Mouse (Mus musculus): ENCODE results near the gene Triap1. TPM values are rescaled to one million over a fixed set of nuclear protein-coding genes. Genes with fewer than 3 reads are reported as not detected.
A peak's percentile ranks its signal among the peaks of the same experiment; 100 is the strongest.
"Not testable (repeated sequence)": the region's sequence is repeated elsewhere in the genome, so short reads cannot be mapped to it uniquely, and the experiment has no call there.

Gene Triap1
- polyA plus RNA-seq, 1 experiment from 2014 or later: 57.2 TPM

GRCm38 (mm10) chr5:115374204-115374820 lies 33.3 kb downstream of the Triap1 start:
- Histone ChIP-seq H3K4me1 (replicated peaks) (peaks cover 35% of the 10 kb centered on the region), H3K27me3 (ENCODE audit: insufficient read depth, poor library complexity, severe bottlenecking) (no peaks in the 10 kb centered on the region), H3K27ac (peak overlapping the region; percentile 92), H3K4me3 (peak overlapping the region; percentile 39), H3K36me3 (no peaks in the 10 kb centered on the region), H3K9me3 (no peaks in the 10 kb centered on the region)
- WGBS: 11% methylated on average over 11 of the region's 11 CpGs
- DNase-seq (ENCODE audit: low spot score): no peak

- H3K27ac ChIP-seq: peak overlapping the region; percentile 80
- DNase-seq (ENCODE audit: low spot score): no peak
- no peaks in the 10 kb centered on the region for H3K36me3 ChIP-seq
- peaks cover 35% of the 10 kb centered on the region for H3K4me1 ChIP-seq (replicated peaks)
- no peak overlapping the region for H3K4me3 ChIP-seq
- 85% methylated on average over 2 of the region's 2 CpGs for whole genome bisulfite sequencing
- H3K9me3 ChIP-seq: no peaks in the 10 kb centered on the region
- no peaks in the 10 kb centered on the region for H3K27me3 ChIP-seq (ENCODE audit: insufficient read depth, poor library complexity, severe bottlenecking)
These were observed 34.4 kb downstream of the Triap1 start for GRCm38 (mm10) chr5:115375436-115375835.

GRCm38 (mm10) chr5:115378882-115379281 lies 37.9 kb downstream of the Triap1 start:
- WGBS: 75% methylated on average over 2 of the region's 2 CpGs
- not testable (repeated sequence) for H3K27ac ChIP-seq

GRCm38 (mm10) chr5:115391935-115392334 lies 50.9 kb downstream of the Triap1 start:
- Histone ChIP-seq H3K4me3 (no peak overlapping the region), H3K36me3 (no peaks in the 10 kb centered on the region), H3K27ac (peak overlapping the region; percentile 98), H3K4me1 (replicated peaks) (peaks cover 46% of the 10 kb centered on the region), H3K9me3 (no peaks in the 10 kb centered on the region), H3K27me3 (ENCODE audit: insufficient read depth, poor library complexity, severe bottlenecking) (no peaks in the 10 kb centered on the region)
- WGBS: 40% methylated on average over 9 of the region's 9 CpGs
- no peak for DNase-seq (ENCODE audit: low spot score)

More at GRCm38 (mm10) chr5:115378882-115379281, 37.9 kb downstream of the Triap1 start:
- DNase-seq (ENCODE audit: low spot score); H3K36me3 ChIP-seq; H3K27me3 ChIP-seq (ENCODE audit: insufficient read depth, poor library complexity, severe bottlenecking); H3K4me3 ChIP-seq; H3K9me3 ChIP-seq; H3K4me1 ChIP-seq (replicated peaks): not testable (repeated sequence)

- Histone ChIP-seq H3K4me3 (no peak overlapping the region), H3K9me3 (no peaks in the 10 kb centered on the region), H3K27ac (peak overlapping the region; percentile 98), H3K27me3 (ENCODE audit: insufficient read depth, poor library complexity, severe bottlenecking) (no peaks in the 10 kb centered on the region), H3K36me3 (no peaks in the 10 kb centered on the region), H3K4me1 (replicated peaks) (peaks cover 56% of the 10 kb centered on the region)
- DNase-seq (ENCODE audit: low spot score): no peak
- WGBS: 91% methylated on average over 1 of the region's 1 CpGs
These were observed 51.9 kb downstream of the Triap1 start for GRCm38 (mm10) chr5:115392969-115393368.

Other genes starting within 250 kb of the Triap1 start
- 22.3 and 22.8 TPM in 2 replicates for gene Gm10401, start 242.9 kb upstream of the Triap1 start, polyA plus RNA-seq (2016; fragmentation: Nextera tagmentation; extraction: Ambion mirVana)
- 67.2 and 70.6 TPM in 2 replicates for gene Acads, start 221.9 kb upstream of the Triap1 start, polyA plus RNA-seq (2016; fragmentation: Nextera tagmentation; extraction: Ambion mirVana)
- 66.9 and 74.6 TPM in 2 replicates for gene Unc119b, start 206.2 kb upstream of the Triap1 start, polyA plus RNA-seq (2016; fragmentation: Nextera tagmentation; extraction: Ambion mirVana)
- gene Mlec, start 183.0 kb upstream of the Triap1 start, polyA plus RNA-seq (2016; fragmentation: Nextera tagmentation; extraction: Ambion mirVana): 59.5 and 71.1 TPM in 2 replicates
- 2.3 and 6.1 TPM in 2 replicates for gene Cabp1, start 146.8 kb upstream of the Triap1 start, polyA plus RNA-seq (2016; fragmentation: Nextera tagmentation; extraction: Ambion mirVana)
- gene Pop5, start 105.4 kb upstream of the Triap1 start, polyA plus RNA-seq (2016; fragmentation: Nextera tagmentation; extraction: Ambion mirVana): 104 and 114 TPM in 2 replicates
- 132 and 172 TPM in 2 replicates for gene Rnf10, start 68.3 kb upstream of the Triap1 start, polyA plus RNA-seq (2016; fragmentation: Nextera tagmentation; extraction: Ambion mirVana)
- 49.6 and 55.1 TPM in 2 replicates for gene Coq5, start 61.6 kb upstream of the Triap1 start, polyA plus RNA-seq (2016; fragmentation: Nextera tagmentation; extraction: Ambion mirVana)
- gene Dynll1, start 40.2 kb upstream of the Triap1 start, polyA plus RNA-seq (2016; fragmentation: Nextera tagmentation; extraction: Ambion mirVana): 1,684 and 1,740 TPM in 2 replicates
- 383 and 387 TPM in 2 replicates for gene Srsf9, start 14.0 kb upstream of the Triap1 start, polyA plus RNA-seq (2016; fragmentation: Nextera tagmentation; extraction: Ambion mirVana)
- gene Gatc, start within 50 bp of the Triap1 start, polyA plus RNA-seq (2016; fragmentation: Nextera tagmentation; extraction: Ambion mirVana): 35.6 and 41.2 TPM in 2 replicates
- 875 and 1,016 TPM in 2 replicates for gene Cox6a1, start 7.8 kb downstream of the Triap1 start, polyA plus RNA-seq (2016; fragmentation: Nextera tagmentation; extraction: Ambion mirVana)
- 167 and 222 TPM in 2 replicates for gene Msi1, start 88.4 kb downstream of the Triap1 start, polyA plus RNA-seq (2016; fragmentation: Nextera tagmentation; extraction: Ambion mirVana)
- 0.51 TPM in 1 of 2 replicates, not detected in the other for gene Pla2g1b, start 125.0 kb downstream of the Triap1 start, polyA plus RNA-seq (2016; fragmentation: Nextera tagmentation; extraction: Ambion mirVana)
- 17.2 and 17.3 TPM in 2 replicates for gene Sirt4, start 143.5 kb downstream of the Triap1 start, polyA plus RNA-seq (2016; fragmentation: Nextera tagmentation; extraction: Ambion mirVana)
- 32.6 and 42.6 TPM in 2 replicates for gene Pxn, start 165.5 kb downstream of the Triap1 start, polyA plus RNA-seq (2016; fragmentation: Nextera tagmentation; extraction: Ambion mirVana)
- gene Rplp0, start 218.2 kb downstream of the Triap1 start, polyA plus RNA-seq (2016; fragmentation: Nextera tagmentation; extraction: Ambion mirVana): 1,124 and 1,374 TPM in 2 replicates
- gene Gcn1l1, start 224.0 kb downstream of the Triap1 start, polyA plus RNA-seq (2016; fragmentation: Nextera tagmentation; extraction: Ambion mirVana): 56.9 and 57.5 TPM in 2 replicates